Mouse (Mus musculus): Measurements from ENCODE around the gene Tbx20. TPM values are rescaled to one million over a fixed set of nuclear protein-coding genes. Genes with fewer than 3 reads are reported as not detected.

The Tbx20 gene
- polyA plus RNA-seq, 1 experiment, result not detected

GRCm38 (mm10) chr9:24695700-24696404 lies 78.3 kb downstream of the Tbx20 start, which contains the start of gene Dpy19l2:
Gene Dpy19l2, minus strand, starts transcription at chr9:24696293.
- WGBS, result 4% methylated on average over 45 of the region's 45 CpGs
- no peak within 1 kb of the TSS for H3K4me3 ChIP-seq (ENCODE audit: low read depth, low read length)
- no peak within 1 kb of the TSS for H3K27ac ChIP-seq (ENCODE audit: insufficient read depth, low read depth, low read length)
- H3K4me1 ChIP-seq (ENCODE audit: control insufficient read depth, insufficient read depth, insufficient read length, low read length), result peaks cover 4% of the 10 kb centered on the region; the same call in 1 of the 2 replicates
- no peak for TF ChIP-seq POLR2A (IDR thresholded peaks at IDR 0.05; ENCODE audit: low read depth, low read length)
- no peak for TF ChIP-seq CTCF (IDR thresholded peaks at IDR 0.05; ENCODE audit: extremely low read depth, insufficient read length, insufficient replicate concordance, low read depth, low read length)
- no peaks in the 10 kb centered on the region for H3K27me3 ChIP-seq (ENCODE audit: control insufficient read depth, insufficient read depth, low read length)
- no peaks in the 10 kb centered on the region for H3K36me3 ChIP-seq (ENCODE audit: control insufficient read depth, insufficient read depth, low read length)

Other genes with a start within 250 kb of the Tbx20 start
- gene Cypt4, start 149.1 kb downstream of the Tbx20 start, polyA plus RNA-seq (2012; rRNA removed), result not detected in 2 replicates
- not detected in 2 replicates for gene Dpy19l2, start 78.0 kb downstream of the Tbx20 start, polyA plus RNA-seq (2012; rRNA removed)

All from small intestine, adult 2 months (tissue).